Mouse (Mus musculus): ENCODE measurements around the gene Ptprn2.

The Ptprn2 gene

GRCm38 (mm10) chr12:116594457-116594856 is 108.9 kb downstream of the Ptprn2 start:
- no peak for DNase-seq (ENCODE audit: low spot score)

GRCm38 (mm10) chr12:116594866-116595610 is 109.5 kb downstream of the Ptprn2 start:
- DNase-seq (ENCODE audit: low spot score) = no peak

- no peak for DNase-seq (ENCODE audit: low spot score)
Observed at GRCm38 (mm10) chr12:116595727-116596126, 110.2 kb downstream of the Ptprn2 start.

GRCm38 (mm10) chr12:116596993-116597392 is 111.5 kb downstream of the Ptprn2 start:
- no peak for DNase-seq (ENCODE audit: low spot score)

- no peak for DNase-seq (ENCODE audit: low spot score)
Observed at GRCm38 (mm10) chr12:116597670-116598069, 112.2 kb downstream of the Ptprn2 start.

- no peak for DNase-seq (ENCODE audit: low spot score)
Observed at GRCm38 (mm10) chr12:116598123-116599005, 112.8 kb downstream of the Ptprn2 start.

GRCm38 (mm10) chr12:116599537-116599936 is 114.0 kb downstream of the Ptprn2 start:
- DNase-seq (ENCODE audit: low spot score) = no peak

GRCm38 (mm10) chr12:116600054-116600453 is 114.5 kb downstream of the Ptprn2 start:
- no peak for DNase-seq (ENCODE audit: low spot score)

GRCm38 (mm10) chr12:116601395-116601794 is 115.9 kb downstream of the Ptprn2 start:
- no peak for DNase-seq (ENCODE audit: low spot score)

GRCm38 (mm10) chr12:116601921-116602320 is 116.4 kb downstream of the Ptprn2 start:
- DNase-seq (ENCODE audit: low spot score) = no peak

- DNase-seq (ENCODE audit: low spot score) = no peak
Observed at GRCm38 (mm10) chr12:116608598-116608997, 123.1 kb downstream of the Ptprn2 start.

GRCm38 (mm10) chr12:116619868-116620267 is 134.3 kb downstream of the Ptprn2 start:
- peak; percentile 34 for DNase-seq (ENCODE audit: low spot score)

GRCm38 (mm10) chr12:116620299-116620698 is 134.8 kb downstream of the Ptprn2 start:
- no peak for DNase-seq (ENCODE audit: low spot score)

- no peak for DNase-seq (ENCODE audit: low spot score)
Observed at GRCm38 (mm10) chr12:116621325-116622040, 136.0 kb downstream of the Ptprn2 start.

GRCm38 (mm10) chr12:116622665-116623387 is 137.3 kb downstream of the Ptprn2 start:
- DNase-seq (ENCODE audit: low spot score) = no peak

- DNase-seq (ENCODE audit: low spot score) = peak; percentile 40
Observed at GRCm38 (mm10) chr12:116625391-116626281, 140.1 kb downstream of the Ptprn2 start.

- no peak for DNase-seq (ENCODE audit: low spot score)
Observed at GRCm38 (mm10) chr12:116628992-116629391, 143.5 kb downstream of the Ptprn2 start.

- DNase-seq (ENCODE audit: low spot score) = no peak
Observed at GRCm38 (mm10) chr12:116637498-116637897, 152.0 kb downstream of the Ptprn2 start.

- DNase-seq (ENCODE audit: low spot score) = no peak
Observed at GRCm38 (mm10) chr12:116640871-116641270, 155.4 kb downstream of the Ptprn2 start.

- no peak for DNase-seq (ENCODE audit: low spot score)
Observed at GRCm38 (mm10) chr12:116641339-116642190, 156.0 kb downstream of the Ptprn2 start.
